Mouse (Mus musculus) hindbrain, embryonic 12.5 days (tissue): ENCODE data around the gene Tenm1. TPM values are rescaled to one million over a fixed set of nuclear protein-coding genes. Genes with fewer than 3 reads are reported as not detected.

Experiments
- ATAC-seq: fragments of 200-750 bp; cut with Nextera tagmentation; 2 replicates; pipeline ENCODE4 v1.8.0; 2017; ENCODE audit warnings: moderate TSS enrichment; ENCODE audit not compliant: low FRiP score
- H3K27ac ChIP-seq: fragments of 300-500 bp; sonication (generic); 2 replicates; pipeline ENCODE4 v1.5.1; 2016; ENCODE audit warnings: mild to moderate bottlenecking
- H3K27me3 ChIP-seq: fragments of 300-500 bp; sonication (generic); 2 replicates; pipeline ENCODE4 v1.6.1; 2016; ENCODE audit warnings: mild to moderate bottlenecking
- H3K36me3 ChIP-seq: fragments of 300-500 bp; sonication (generic); 2 replicates; pipeline ENCODE4 v1.6.1; 2016; ENCODE audit warnings: mild to moderate bottlenecking
- H3K4me1 ChIP-seq: fragments of 300-500 bp; sonication (generic); 2 replicates; pipeline ENCODE4 v1.6.1; 2016
- H3K4me2 ChIP-seq: fragments of 300-500 bp; sonication (generic); replicated peaks from 2 replicates; pipeline ENCODE4 v1.6.1; 2016; ENCODE audit warnings: mild to moderate bottlenecking
- H3K4me3 ChIP-seq: fragments of 300-500 bp; sonication (generic); 2 replicates; pipeline ENCODE4 v1.5.1; 2016; ENCODE audit warnings: mild to moderate bottlenecking
- H3K9ac ChIP-seq: fragments of 300-500 bp; sonication (generic); 2 replicates; pipeline ENCODE4 v1.6.1; 2016; ENCODE audit warnings: mild to moderate bottlenecking, moderate library complexity
- H3K9me3 ChIP-seq: fragments of 300-500 bp; sonication (generic); replicated peaks from 2 replicates; pipeline ENCODE4 v1.6.1; 2016; ENCODE audit warnings: mild to moderate bottlenecking
- WGBS: fragments of 180-500 bp; shearing (Covaris S2); methylation state at CpG from one replicate; pipeline ENCODE4 v1.1.7; 2016; 5-methylcytosine and 5-hydroxymethylcytosine counted together
- polyA plus RNA-seq: library from polyadenylated mRNA; unstranded; fragments of >200 nt; fragmentation: Nextera tagmentation; extraction: Ambion mirVana; gene quantifications from 2 replicates; pipeline ENCODE4 v1.2.1, GENCODE M21; 2016

Tenm1 gene
- polyA plus RNA-seq = 5.5 and 5.7 TPM in 2 replicates

DNA sequence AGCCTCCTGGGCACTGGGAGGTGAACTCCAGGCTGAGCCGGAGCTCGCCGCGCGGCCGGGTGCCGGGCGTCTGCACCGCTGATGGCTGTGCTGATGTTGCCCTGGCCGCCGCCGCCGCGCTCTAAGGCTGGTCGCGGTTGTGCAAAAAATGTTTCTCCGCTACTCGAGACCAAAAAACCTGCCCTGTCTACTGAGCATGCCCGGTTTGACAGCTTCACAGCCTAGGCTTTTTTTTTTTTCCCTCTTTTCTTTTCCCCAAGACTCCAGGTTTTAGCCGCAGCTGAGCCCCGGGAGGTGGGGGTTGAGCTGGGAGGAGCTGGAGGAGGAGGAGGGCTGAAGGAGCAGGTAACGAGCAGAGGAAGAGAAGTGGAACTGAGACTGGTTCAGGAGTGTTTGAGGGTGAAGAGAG lies at the start of gene Tenm1:
Tenm1 (minus strand) TSS at position 272 of the 409 bp plus-strand sequence.
- peak within 1 kb of the TSS; percentile 53; the same call in 1 of the 2 replicates for H3K9ac ChIP-seq
- peak; percentile 62 for ATAC-seq
- no peaks in the 10 kb centered on the region for H3K9me3 ChIP-seq
- H3K27me3 ChIP-seq = peaks cover 11% of the 10 kb centered on the region
- H3K4me1 ChIP-seq = no peaks in the 10 kb centered on the region
- WGBS = 19% methylated on average over 22 of the region's 22 CpGs
- H3K4me3 ChIP-seq = peak within 1 kb of the TSS; percentile 38
- H3K4me2 ChIP-seq = peak within 1 kb of the TSS; percentile 60
- H3K36me3 ChIP-seq = no peaks in the 10 kb centered on the region
- H3K27ac ChIP-seq = peak within 1 kb of the TSS; percentile 26; the same call in 1 of the 2 replicates

DNA sequence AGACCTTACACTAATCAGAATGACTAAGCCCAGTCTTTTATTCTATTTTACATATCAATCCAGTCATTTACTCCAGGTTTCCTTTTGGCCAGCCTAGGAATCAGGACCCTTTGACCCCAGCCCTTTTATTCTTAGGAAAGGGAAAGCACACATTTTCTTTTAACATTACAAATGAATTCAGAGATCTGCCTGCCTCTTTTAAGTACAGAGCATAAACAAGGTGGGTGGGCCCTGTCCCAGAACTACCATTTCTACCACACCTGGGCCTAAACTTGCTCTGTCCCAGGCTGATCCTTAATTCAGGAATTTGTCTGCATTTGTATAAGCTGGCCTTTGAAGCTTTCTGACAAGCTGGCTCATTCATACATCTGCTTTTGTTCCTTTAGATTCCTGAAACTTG lies 38.4 kb upstream of the Tenm1 start:
- H3K4me1 ChIP-seq = no peaks in the 10 kb centered on the region

DNA sequence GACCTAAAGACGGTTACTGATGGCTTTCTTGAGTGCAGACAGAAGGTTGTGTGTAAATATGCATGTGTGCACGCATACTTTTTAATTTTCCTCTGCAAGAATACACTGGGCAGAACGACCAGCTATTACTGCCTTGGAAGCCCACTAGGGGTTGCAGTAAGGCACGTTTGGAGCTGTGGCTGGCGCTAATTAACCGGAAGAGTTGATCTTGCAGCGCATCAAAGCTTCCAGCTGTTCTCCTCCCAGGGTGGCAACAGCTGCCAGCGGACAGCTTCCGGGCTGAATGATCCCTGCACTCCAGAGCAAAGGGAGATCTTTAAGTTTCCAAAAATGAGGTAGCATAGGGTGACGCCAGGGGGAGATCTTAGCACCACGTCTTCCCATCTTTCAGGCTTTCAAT lies 1.7 kb upstream of the Tenm1 start:
- ATAC-seq = peak; percentile 63
- 0 out of 2 replicates have a peak overlapping the region, but pooled peaks have one; percentile 32 for H3K9ac ChIP-seq
- peak overlapping the region; percentile 26; the same call in 1 of the 2 replicates for H3K27ac ChIP-seq
- no peaks in the 10 kb centered on the region for H3K4me1 ChIP-seq
- peak overlapping the region; percentile 60 for H3K4me2 ChIP-seq
- peaks cover 11% of the 10 kb centered on the region for H3K27me3 ChIP-seq
- no peaks in the 10 kb centered on the region for H3K36me3 ChIP-seq
- WGBS = 17% methylated on average over 11 of the region's 11 CpGs
- H3K9me3 ChIP-seq = no peaks in the 10 kb centered on the region
- H3K4me3 ChIP-seq = peak overlapping the region; percentile 38

More for the DNA sequence above, 38.4 kb upstream of the Tenm1 start:
- Histone ChIP-seq H3K36me3 (no peaks in the 10 kb centered on the region), H3K4me3 (no peak overlapping the region), H3K9ac (no peak overlapping the region), H3K9me3 (no peaks in the 10 kb centered on the region), H3K27me3 (no peaks in the 10 kb centered on the region), H3K4me2 (no peak overlapping the region), H3K27ac (no peak overlapping the region)
- ATAC-seq = no peak

DNA sequence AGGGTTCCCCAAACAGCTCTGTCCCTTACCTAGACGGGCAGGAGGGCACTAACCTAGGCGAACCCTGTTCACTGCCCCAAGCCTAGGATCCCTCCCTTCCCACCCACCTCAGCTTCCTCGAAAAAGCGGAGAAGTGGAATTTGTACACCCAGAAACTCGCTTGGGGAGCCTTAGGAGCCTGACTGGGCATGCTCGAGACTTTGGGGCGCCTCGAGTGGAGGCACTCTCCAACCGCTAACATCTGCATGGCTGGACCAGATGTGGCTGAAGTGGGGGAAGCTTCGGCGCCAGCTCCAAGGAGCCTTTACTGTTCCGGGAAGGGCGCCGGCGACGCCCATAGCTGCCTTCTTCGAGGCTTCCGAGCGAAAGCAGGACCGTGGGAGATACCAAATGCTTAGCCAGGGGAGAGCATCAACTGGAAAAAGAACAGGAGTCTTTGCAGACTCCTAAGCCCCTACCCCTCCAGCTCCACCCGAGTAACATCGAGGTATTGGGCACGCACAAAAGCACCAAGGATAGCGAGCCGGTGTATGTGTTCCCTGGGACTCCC lies 1.1 kb upstream of the Tenm1 start:
- peak; percentile 71 for ATAC-seq

DNA sequence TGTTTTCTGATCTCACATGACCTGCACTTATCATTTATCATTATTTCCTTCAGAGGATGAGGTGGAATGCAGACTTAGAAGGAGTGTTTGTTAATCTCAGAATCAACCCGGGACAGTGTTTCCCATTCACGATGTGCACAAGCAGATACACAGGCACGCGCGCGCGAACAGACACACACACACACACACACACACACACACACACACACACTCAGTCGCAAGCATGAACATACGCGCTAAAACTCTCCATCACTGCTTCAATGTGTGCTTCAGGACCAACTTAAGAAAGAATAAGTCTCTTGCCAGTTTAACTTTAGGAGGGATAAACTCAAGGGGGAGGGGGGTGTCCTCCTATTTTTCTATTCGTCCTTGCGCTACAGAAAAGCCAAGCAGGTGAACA lies 411 bp upstream of the Tenm1 start:
- Histone ChIP-seq H3K9ac (no peak overlapping the region), H3K36me3 (no peaks in the 10 kb centered on the region), H3K27me3 (peaks cover 11% of the 10 kb centered on the region), H3K4me3 (peak overlapping the region; percentile 38), H3K4me2 (peak overlapping the region; percentile 60), H3K9me3 (no peaks in the 10 kb centered on the region), H3K4me1 (no peaks in the 10 kb centered on the region), H3K27ac (no peak overlapping the region)
- ATAC-seq = no peak
- WGBS = 19% methylated on average over 12 of the region's 12 CpGs

More for the DNA sequence above, 1.1 kb upstream of the Tenm1 start:
- Histone ChIP-seq H3K9ac (0 out of 2 replicates have a peak overlapping the region, but pooled peaks have one; percentile 32), H3K4me2 (peak overlapping the region; percentile 60), H3K4me3 (peak overlapping the region; percentile 38), H3K27ac (peak overlapping the region; percentile 26), H3K4me1 (no peaks in the 10 kb centered on the region), H3K9me3 (no peaks in the 10 kb centered on the region), H3K27me3 (peaks cover 11% of the 10 kb centered on the region), H3K36me3 (no peaks in the 10 kb centered on the region)
- WGBS = 20% methylated on average over 25 of the region's 25 CpGs

DNA sequence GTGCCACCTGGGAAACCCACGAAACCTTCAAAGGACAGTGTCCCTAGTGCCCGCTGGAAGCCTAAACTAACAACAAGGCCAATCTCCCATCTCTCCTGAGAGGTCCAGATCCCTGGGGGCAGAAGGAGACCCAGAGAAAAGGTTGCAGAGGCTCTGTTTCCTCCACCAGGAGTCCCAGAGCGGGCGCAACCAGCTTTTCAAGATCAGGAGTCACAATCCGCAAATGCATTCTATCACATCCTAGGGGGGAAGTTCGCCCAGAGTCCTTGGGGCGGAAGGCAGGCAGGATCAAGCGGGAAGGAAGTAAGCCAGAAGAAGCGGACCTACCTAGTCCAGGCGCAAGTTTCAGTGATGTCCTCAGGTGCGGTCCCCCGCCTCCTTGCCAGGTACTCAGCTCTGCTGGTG lies 963 bp downstream of the Tenm1 start:
- no peak for ATAC-seq
- H3K9ac ChIP-seq = peak overlapping the region; percentile 53; the same call in 1 of the 2 replicates
- peak overlapping the region; percentile 38 for H3K4me3 ChIP-seq
- 24% methylated on average over 12 of the region's 12 CpGs for WGBS
- H3K36me3 ChIP-seq = no peaks in the 10 kb centered on the region
- no peaks in the 10 kb centered on the region for H3K4me1 ChIP-seq
- H3K27ac ChIP-seq = no peak overlapping the region
- H3K9me3 ChIP-seq = no peaks in the 10 kb centered on the region
- peak overlapping the region; percentile 60 for H3K4me2 ChIP-seq
- H3K27me3 ChIP-seq = peaks cover 11% of the 10 kb centered on the region

DNA sequence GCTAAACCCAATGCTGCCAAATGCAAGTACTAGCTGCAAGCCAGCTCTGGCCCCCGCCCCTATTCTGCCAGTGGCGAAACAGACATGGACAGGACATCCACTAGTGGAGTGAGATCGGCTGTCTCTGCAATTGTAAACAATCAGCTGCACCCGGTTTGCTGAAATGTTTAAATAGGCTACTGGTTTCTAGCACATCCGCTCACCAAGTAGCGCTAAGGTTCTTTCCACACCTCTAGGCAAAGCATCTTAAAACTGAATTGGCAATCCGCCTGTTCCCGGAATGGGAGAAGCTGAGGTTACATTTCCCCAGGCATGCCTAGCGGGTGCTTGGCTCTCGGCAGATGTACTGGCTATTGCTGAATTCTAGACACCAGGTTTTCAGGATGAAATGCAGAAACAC lies 1.8 kb downstream of the Tenm1 start:
- peak overlapping the region; percentile 38 for H3K4me3 ChIP-seq
- H3K4me2 ChIP-seq = peak overlapping the region; percentile 60
- no peaks in the 10 kb centered on the region for H3K9me3 ChIP-seq
- peaks cover 11% of the 10 kb centered on the region for H3K27me3 ChIP-seq
- H3K4me1 ChIP-seq = no peaks in the 10 kb centered on the region
- H3K36me3 ChIP-seq = no peaks in the 10 kb centered on the region
- H3K27ac ChIP-seq = no peak overlapping the region
- ATAC-seq = no peak
- 32% methylated on average over 10 of the region's 10 CpGs for WGBS
- H3K9ac ChIP-seq = no peak overlapping the region

DNA sequence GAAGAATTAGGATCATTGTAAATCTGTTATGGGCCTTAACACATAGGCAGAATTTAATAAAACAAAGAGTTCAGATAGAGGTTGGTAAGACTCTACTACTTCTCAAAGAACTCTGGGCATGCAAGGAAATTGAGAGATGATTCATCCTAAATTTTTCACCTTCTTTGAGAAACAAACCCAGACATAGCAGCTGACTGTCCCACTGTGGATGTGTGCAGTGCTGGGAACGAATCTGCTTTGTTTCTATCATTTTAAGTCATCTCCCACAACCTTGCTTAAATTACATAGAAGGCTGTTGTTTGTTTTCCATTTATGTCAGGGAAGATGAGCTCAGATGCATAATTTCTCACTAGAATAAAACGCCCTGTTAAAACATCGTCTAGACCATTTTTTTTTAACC lies 31.0 kb downstream of the Tenm1 start:
- ATAC-seq = no peak
- no peaks in the 10 kb centered on the region for H3K9me3 ChIP-seq
- H3K27ac ChIP-seq = no peak overlapping the region
- H3K36me3 ChIP-seq = no peaks in the 10 kb centered on the region
- no peaks in the 10 kb centered on the region for H3K4me1 ChIP-seq
- no peaks in the 10 kb centered on the region for H3K27me3 ChIP-seq
- no peak overlapping the region for H3K9ac ChIP-seq
- 80% methylated on average over 3 of the region's 3 CpGs for WGBS
- no peak overlapping the region for H3K4me3 ChIP-seq
- H3K4me2 ChIP-seq = no peak overlapping the region

DNA sequence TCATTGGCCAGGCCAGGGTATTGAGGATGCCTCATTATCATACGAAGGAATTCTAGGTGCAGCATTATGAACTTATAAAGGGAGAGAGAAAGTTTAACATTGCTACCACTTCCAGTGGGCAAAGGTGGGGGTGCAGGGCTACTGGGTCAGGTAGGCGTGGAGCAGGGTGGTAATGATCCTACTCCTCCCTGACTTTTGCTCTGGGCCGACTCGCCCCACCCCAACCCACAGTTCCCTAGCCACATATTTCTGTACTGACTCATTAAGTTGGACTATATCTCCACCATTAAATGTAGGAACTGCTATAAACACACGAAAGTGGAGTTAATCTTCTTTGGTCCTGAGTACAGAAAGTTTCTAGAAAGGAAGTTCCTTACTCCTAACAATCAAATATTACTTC lies 40.8 kb downstream of the Tenm1 start:
- no peak overlapping the region for H3K27ac ChIP-seq
- H3K9ac ChIP-seq = no peak overlapping the region
- no peaks in the 10 kb centered on the region for H3K4me1 ChIP-seq
- WGBS = 84% methylated on average over 5 of the region's 5 CpGs
- no peaks in the 10 kb centered on the region for H3K36me3 ChIP-seq
- H3K9me3 ChIP-seq = no peaks in the 10 kb centered on the region
- H3K27me3 ChIP-seq = no peaks in the 10 kb centered on the region
- no peak for ATAC-seq
- no peak overlapping the region for H3K4me2 ChIP-seq
- H3K4me3 ChIP-seq = no peak overlapping the region

DNA sequence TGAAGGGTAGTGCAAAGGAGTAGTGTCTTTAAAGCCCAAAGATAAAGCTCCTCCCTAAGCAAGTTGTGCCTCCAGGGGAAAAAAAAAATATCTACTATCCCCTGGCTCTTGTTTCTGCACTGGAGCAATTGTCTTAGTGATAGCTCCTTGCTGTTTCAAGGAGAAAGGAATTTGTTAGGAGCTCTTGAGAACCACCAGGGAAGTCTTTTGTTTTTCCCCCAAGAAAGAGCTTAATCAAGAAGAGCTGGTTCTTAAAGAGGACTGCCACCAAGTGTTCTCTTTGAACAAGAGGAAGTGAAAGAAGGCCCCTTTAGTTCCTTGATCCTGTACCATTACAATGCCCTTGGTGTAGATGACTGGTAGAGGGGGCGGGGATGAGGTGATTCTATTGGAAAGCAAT lies 56.4 kb downstream of the Tenm1 start:
- ATAC-seq = no peak
- H3K9me3 ChIP-seq = no peaks in the 10 kb centered on the region
- no peaks in the 10 kb centered on the region for H3K4me1 ChIP-seq
- H3K36me3 ChIP-seq = no peaks in the 10 kb centered on the region
- H3K4me3 ChIP-seq = no peak overlapping the region
- H3K9ac ChIP-seq = no peak overlapping the region
- no peak overlapping the region for H3K27ac ChIP-seq
- WGBS = 31% methylated on average over 1 of the region's 1 CpGs
- no peaks in the 10 kb centered on the region for H3K27me3 ChIP-seq
- H3K4me2 ChIP-seq = no peak overlapping the region

DNA sequence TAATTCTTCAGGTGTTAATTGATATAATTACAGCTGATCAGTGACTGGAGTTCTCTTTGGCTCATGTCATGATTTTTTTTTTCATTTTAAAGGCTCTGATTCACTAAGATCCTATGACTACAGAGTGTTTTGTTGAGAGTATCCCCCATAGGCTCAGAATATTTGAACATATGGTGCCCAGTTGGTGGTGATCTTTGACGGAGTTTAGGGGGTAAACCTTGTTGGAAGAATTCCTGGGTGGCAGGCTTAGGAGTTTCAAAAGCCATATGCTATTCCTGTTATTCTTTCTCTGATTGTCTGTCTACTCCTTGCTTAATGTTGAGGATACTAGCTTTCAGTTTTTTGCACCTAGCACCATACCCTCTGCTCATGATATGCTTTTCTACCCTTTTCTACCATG lies 109.6 kb downstream of the Tenm1 start:
- Histone ChIP-seq H3K9me3 (no peaks in the 10 kb centered on the region), H3K27ac (no peak overlapping the region), H3K36me3 (no peaks in the 10 kb centered on the region), H3K9ac (no peak overlapping the region), H3K27me3 (no peaks in the 10 kb centered on the region), H3K4me1 (no peaks in the 10 kb centered on the region), H3K4me3 (no peak overlapping the region), H3K4me2 (no peak overlapping the region)
- ATAC-seq = no peak
- WGBS = 78% methylated on average over 1 of the region's 1 CpGs

DNA sequence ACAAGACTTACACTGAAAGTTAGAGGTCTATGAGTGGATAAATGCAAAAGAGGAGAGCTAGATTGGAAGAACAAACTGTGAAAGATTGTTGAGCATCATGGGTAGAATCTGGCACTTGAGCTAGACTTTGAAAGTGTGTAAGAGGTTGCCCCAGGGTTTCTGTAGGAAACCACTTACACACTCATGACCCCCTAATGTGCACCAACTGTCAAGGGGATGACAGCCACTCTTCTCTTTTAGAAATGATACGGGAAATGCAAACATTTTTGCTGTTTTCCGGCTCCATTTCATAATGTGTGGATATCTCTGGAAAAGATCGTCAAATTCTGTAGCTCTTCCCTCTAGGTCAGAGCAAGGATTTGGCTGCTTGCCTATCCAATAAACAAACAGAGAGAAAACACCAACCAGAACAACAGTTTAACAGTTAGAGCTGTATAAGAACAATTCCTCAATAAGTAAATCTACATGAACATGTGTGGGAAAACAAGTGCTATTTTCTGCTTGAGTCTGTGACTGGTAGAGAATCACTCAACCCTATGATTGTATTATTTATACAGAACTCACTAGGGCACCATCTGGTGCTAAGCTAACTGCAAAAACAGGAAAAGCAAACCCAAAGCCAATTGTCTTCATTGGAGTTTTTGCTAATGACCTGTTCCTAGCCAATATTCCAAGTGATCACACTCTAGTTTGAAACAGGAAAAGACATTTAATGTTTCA lies 111.0 kb downstream of the Tenm1 start:
- Histone ChIP-seq H3K27me3 (no peaks in the 10 kb centered on the region), H3K9me3 (no peaks in the 10 kb centered on the region), H3K27ac (no peak overlapping the region), H3K4me2 (no peak overlapping the region), H3K36me3 (no peaks in the 10 kb centered on the region), H3K4me3 (no peak overlapping the region), H3K4me1 (no peaks in the 10 kb centered on the region), H3K9ac (no peak overlapping the region)
- WGBS = 91% methylated on average over 3 of the region's 3 CpGs
- no peak for ATAC-seq

DNA sequence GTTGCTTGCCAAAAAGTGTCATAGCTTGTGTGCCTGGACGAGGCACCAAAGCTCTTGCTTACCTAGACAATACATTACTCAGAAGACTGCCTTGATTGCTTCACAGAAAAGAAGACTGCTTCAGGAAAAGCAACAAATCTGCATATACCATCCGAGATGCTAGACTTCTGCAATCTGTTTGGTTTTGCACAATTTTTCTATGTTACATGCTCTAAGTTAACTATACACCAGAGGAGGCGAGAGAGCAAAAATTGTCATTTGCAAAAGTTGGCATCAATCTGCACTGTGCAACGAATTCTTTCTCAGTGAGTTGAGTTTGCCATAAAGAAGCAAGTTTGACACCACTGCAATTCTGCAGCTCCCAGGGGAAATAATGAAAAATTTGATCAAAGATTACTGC lies 193.1 kb downstream of the Tenm1 start:
- Histone ChIP-seq H3K4me3 (no peak overlapping the region), H3K9ac (no peak overlapping the region), H3K27ac (no peak overlapping the region), H3K9me3 (no peaks in the 10 kb centered on the region), H3K27me3 (no peaks in the 10 kb centered on the region), H3K4me1 (no peaks in the 10 kb centered on the region), H3K4me2 (no peak overlapping the region), H3K36me3 (no peaks in the 10 kb centered on the region)
- 75% methylated on average over 4 of the region's 4 CpGs for WGBS
- ATAC-seq = no peak
